Mouse (Mus musculus): ENCODE results near the gene Ttll4. TPM values are rescaled to one million over a fixed set of nuclear protein-coding genes. Genes with fewer than 3 reads are reported as not detected.

Gene Ttll4
- polyA plus RNA-seq, 1 experiment from 2014 or later: 19.1 TPM

GRCm38 (mm10) chr1:74677843-74678242 lies 16.3 kb downstream of the Ttll4 start:
- no peak overlapping the region for H3K27ac ChIP-seq
- H3K36me3 ChIP-seq: peaks cover 72% of the 10 kb centered on the region
- no peak overlapping the region for H3K4me2 ChIP-seq (replicated peaks)
- H3K27me3 ChIP-seq: no peaks in the 10 kb centered on the region
- H3K9me3 ChIP-seq: no peaks in the 10 kb centered on the region
- H3K4me1 ChIP-seq: no peaks in the 10 kb centered on the region
- WGBS: 73% methylated on average over 1 of the region's 1 CpGs
- no peak overlapping the region for H3K9ac ChIP-seq
- ATAC-seq (ENCODE audit: low FRiP score, low read depth): no peak
- no peak overlapping the region for H3K4me3 ChIP-seq

GRCm38 (mm10) chr1:74687131-74687530 lies 25.6 kb downstream of the Ttll4 start:
- no peaks in the 10 kb centered on the region for H3K4me1 ChIP-seq
- H3K36me3 ChIP-seq: peaks cover 96% of the 10 kb centered on the region

GRCm38 (mm10) chr1:74693891-74694583 lies 32.5 kb downstream of the Ttll4 start:
- 93% methylated on average over 8 of the region's 8 CpGs for WGBS
- Histone ChIP-seq H3K9ac (no peak overlapping the region), H3K4me1 (no peaks in the 10 kb centered on the region), H3K9me3 (no peaks in the 10 kb centered on the region), H3K27me3 (no peaks in the 10 kb centered on the region), H3K36me3 (peaks cover 93% of the 10 kb centered on the region), H3K4me3 (no peak overlapping the region), H3K4me2 (replicated peaks) (no peak overlapping the region), H3K27ac (no peak overlapping the region)
- no peak for ATAC-seq (ENCODE audit: low FRiP score, low read depth)

More at GRCm38 (mm10) chr1:74687131-74687530, 25.6 kb downstream of the Ttll4 start:
- Histone ChIP-seq H3K9ac (no peak overlapping the region), H3K4me2 (replicated peaks) (no peak overlapping the region), H3K4me3 (no peak overlapping the region), H3K9me3 (no peaks in the 10 kb centered on the region), H3K27ac (no peak overlapping the region), H3K27me3 (no peaks in the 10 kb centered on the region)
- no peak for ATAC-seq (ENCODE audit: low FRiP score, low read depth)
- 95% methylated on average over 7 of the region's 7 CpGs for WGBS

GRCm38 (mm10) chr1:74695836-74696235 lies 34.3 kb downstream of the Ttll4 start:
- H3K4me2 ChIP-seq (replicated peaks): no peak overlapping the region
- no peak for ATAC-seq (ENCODE audit: low FRiP score, low read depth)
- WGBS: 89% methylated on average over 4 of the region's 4 CpGs
- H3K9ac ChIP-seq: no peak overlapping the region
- no peak overlapping the region for H3K4me3 ChIP-seq
- H3K36me3 ChIP-seq: peaks cover 93% of the 10 kb centered on the region
- H3K27ac ChIP-seq: no peak overlapping the region
- H3K27me3 ChIP-seq: no peaks in the 10 kb centered on the region
- no peaks in the 10 kb centered on the region for H3K4me1 ChIP-seq
- H3K9me3 ChIP-seq: no peaks in the 10 kb centered on the region

- Histone ChIP-seq H3K27me3 (no peaks in the 10 kb centered on the region), H3K4me3 (no peak overlapping the region), H3K4me2 (replicated peaks) (no peak overlapping the region), H3K9ac (no peak overlapping the region), H3K36me3 (peaks cover 92% of the 10 kb centered on the region), H3K4me1 (no peaks in the 10 kb centered on the region), H3K9me3 (no peaks in the 10 kb centered on the region), H3K27ac (no peak overlapping the region)
- ATAC-seq (ENCODE audit: low FRiP score, low read depth): no peak
- 89% methylated on average over 6 of the region's 6 CpGs for WGBS
Measured at GRCm38 (mm10) chr1:74697416-74697815, 35.9 kb downstream of the Ttll4 start.

- ATAC-seq (ENCODE audit: low FRiP score, low read depth): no peak
- Histone ChIP-seq H3K9me3 (no peaks in the 10 kb centered on the region), H3K36me3 (peaks cover 97% of the 10 kb centered on the region), H3K4me1 (no peaks in the 10 kb centered on the region), H3K4me3 (no peak overlapping the region), H3K27ac (no peak overlapping the region), H3K27me3 (no peaks in the 10 kb centered on the region), H3K4me2 (replicated peaks) (no peak overlapping the region), H3K9ac (no peak overlapping the region)
- WGBS: 92% methylated on average over 1 of the region's 1 CpGs
Measured at GRCm38 (mm10) chr1:74698353-74698752, 36.8 kb downstream of the Ttll4 start.

GRCm38 (mm10) chr1:74698791-74699190 lies 37.2 kb downstream of the Ttll4 start:
- Histone ChIP-seq H3K27ac (no peak overlapping the region), H3K4me3 (no peak overlapping the region), H3K27me3 (no peaks in the 10 kb centered on the region), H3K9ac (no peak overlapping the region), H3K9me3 (no peaks in the 10 kb centered on the region), H3K4me2 (replicated peaks) (no peak overlapping the region), H3K4me1 (no peaks in the 10 kb centered on the region), H3K36me3 (peaks cover 93% of the 10 kb centered on the region)
- ATAC-seq (ENCODE audit: low FRiP score, low read depth): no peak
- WGBS: 85% methylated on average over 1 of the region's 1 CpGs

- Histone ChIP-seq H3K27ac (no peak overlapping the region), H3K9me3 (no peaks in the 10 kb centered on the region), H3K36me3 (peaks cover 60% of the 10 kb centered on the region), H3K9ac (no peak overlapping the region), H3K4me2 (replicated peaks) (no peak overlapping the region), H3K4me1 (no peaks in the 10 kb centered on the region), H3K27me3 (no peaks in the 10 kb centered on the region), H3K4me3 (no peak overlapping the region)
- WGBS: 87% methylated on average over 6 of the region's 6 CpGs
- no peak for ATAC-seq (ENCODE audit: low FRiP score, low read depth)
Measured at GRCm38 (mm10) chr1:74702142-74702553, 40.6 kb downstream of the Ttll4 start.

- no peaks in the 10 kb centered on the region for H3K27me3 ChIP-seq
- H3K36me3 ChIP-seq: peaks cover 40% of the 10 kb centered on the region
- H3K9me3 ChIP-seq: no peaks in the 10 kb centered on the region
- no peak overlapping the region for H3K4me3 ChIP-seq
- 78% methylated on average over 3 of the region's 3 CpGs for WGBS
- H3K9ac ChIP-seq: no peak overlapping the region
- H3K27ac ChIP-seq: no peak overlapping the region
- no peak overlapping the region for H3K4me2 ChIP-seq (replicated peaks)
- no peaks in the 10 kb centered on the region for H3K4me1 ChIP-seq
- no peak for ATAC-seq (ENCODE audit: low FRiP score, low read depth)
Measured at GRCm38 (mm10) chr1:74704156-74704555, 42.6 kb downstream of the Ttll4 start.

GRCm38 (mm10) chr1:74705016-74705415 lies 43.5 kb downstream of the Ttll4 start:
- no peaks in the 10 kb centered on the region for H3K4me1 ChIP-seq
- 59% methylated on average over 5 of the region's 5 CpGs for WGBS
- no peak overlapping the region for H3K27ac ChIP-seq
- ATAC-seq (ENCODE audit: low FRiP score, low read depth): no peak
- no peak overlapping the region for H3K4me2 ChIP-seq (replicated peaks)
- H3K9me3 ChIP-seq: no peaks in the 10 kb centered on the region
- H3K36me3 ChIP-seq: peaks cover 32% of the 10 kb centered on the region
- no peak overlapping the region for H3K9ac ChIP-seq
- no peak overlapping the region for H3K4me3 ChIP-seq
- H3K27me3 ChIP-seq: no peaks in the 10 kb centered on the region

GRCm38 (mm10) chr1:74709566-74709965 lies 48.0 kb downstream of the Ttll4 start:
- Histone ChIP-seq H3K9ac (no peak overlapping the region), H3K27ac (no peak overlapping the region), H3K4me2 (replicated peaks) (no peak overlapping the region), H3K9me3 (no peaks in the 10 kb centered on the region), H3K36me3 (no peaks in the 10 kb centered on the region), H3K27me3 (no peaks in the 10 kb centered on the region), H3K4me3 (no peak overlapping the region), H3K4me1 (peaks cover 9% of the 10 kb centered on the region)
- no peak for ATAC-seq (ENCODE audit: low FRiP score, low read depth)
- 36% methylated on average over 6 of the region's 6 CpGs for WGBS

GRCm38 (mm10) chr1:74712046-74712445 lies 50.5 kb downstream of the Ttll4 start:
- Histone ChIP-seq H3K9me3 (no peaks in the 10 kb centered on the region), H3K9ac (no peak overlapping the region), H3K27ac (no peak overlapping the region), H3K27me3 (no peaks in the 10 kb centered on the region), H3K36me3 (no peaks in the 10 kb centered on the region), H3K4me1 (peaks cover 24% of the 10 kb centered on the region), H3K4me3 (no peak overlapping the region), H3K4me2 (replicated peaks) (no peak overlapping the region)
- ATAC-seq (ENCODE audit: low FRiP score, low read depth): no peak
- 77% methylated on average over 4 of the region's 4 CpGs for WGBS

- Histone ChIP-seq H3K4me2 (replicated peaks) (peak overlapping the region; percentile 72), H3K9me3 (no peaks in the 10 kb centered on the region), H3K27ac (no peak overlapping the region), H3K27me3 (no peaks in the 10 kb centered on the region), H3K4me1 (peaks cover 24% of the 10 kb centered on the region), H3K36me3 (no peaks in the 10 kb centered on the region), H3K9ac (peak overlapping the region; percentile 66), H3K4me3 (peak overlapping the region; percentile 50)
- WGBS: 33% methylated on average over 5 of the region's 5 CpGs
- no peak for ATAC-seq (ENCODE audit: low FRiP score, low read depth)
Measured at GRCm38 (mm10) chr1:74712461-74713098, 51.0 kb downstream of the Ttll4 start.
